Mouse (Mus musculus): ENCODE measurements around the gene Spin2c. TPM values are rescaled to one million over a fixed set of nuclear protein-coding genes. Genes with fewer than 3 reads are reported as not detected.

Gene Spin2c
- total RNA-seq (2021) = 1 to 10 TPM; 6.6 to 9.4 TPM
- long read RNA-seq, experiment 1, transcript Spin2c-201 (2 exons, 1,309 nt) = major isoform, 9 of 14 reads
- long read RNA-seq, experiment 1, partial matches to known transcripts = 0 of 14 reads
- long read RNA-seq, experiment 1, other reads (novel, unspliced or antisense) = 1 of 14 reads
- long read RNA-seq, experiment 2, transcript Spin2c-201 (2 exons, 1,309 nt) = major isoform, 6 of 10 reads
- long read RNA-seq, experiment 2, partial matches to known transcripts = 1 of 10 reads
- long read RNA-seq, experiment 2, other reads (novel, unspliced or antisense) = 0 of 10 reads

- DNase-seq (ENCODE audit: low spot score in 2 of 2) = peak; percentile 29 to 48
Observed at GRCm38 (mm10) chrX:153831951-153832561, at the start of gene Spin2c. Gene Spin2c, plus strand, starts transcription at chrX:153832225.

- peak; percentile 10 to 12 for DNase-seq (ENCODE audit: low spot score in 2 of 2)
Observed at GRCm38 (mm10) chrX:153832606-153833005, 581 bp downstream of the Spin2c start.

Other genes starting within 250 kb of the Spin2c start
- gene Kctd12b, start 135.8 kb upstream of the Spin2c start, total RNA-seq (2021) = 1 to 10 TPM; 2.2 to 2.4 TPM
- gene Nbdy, start 108.6 kb upstream of the Spin2c start, total RNA-seq (2021) = 10 to 100 TPM; 49.1 to 52.1 TPM
- gene Samt1, start 180.4 kb downstream of the Spin2c start, total RNA-seq (2021) = not detected
- gene 4921511M17Rik, start 201.6 kb downstream of the Spin2c start, total RNA-seq (2021) = not detected
- not detected for gene Gm10057, start 222.8 kb downstream of the Spin2c start, total RNA-seq (2021)